ENCODE assay signal across 17 mouse cellular contexts in the genomic region with DNA sequence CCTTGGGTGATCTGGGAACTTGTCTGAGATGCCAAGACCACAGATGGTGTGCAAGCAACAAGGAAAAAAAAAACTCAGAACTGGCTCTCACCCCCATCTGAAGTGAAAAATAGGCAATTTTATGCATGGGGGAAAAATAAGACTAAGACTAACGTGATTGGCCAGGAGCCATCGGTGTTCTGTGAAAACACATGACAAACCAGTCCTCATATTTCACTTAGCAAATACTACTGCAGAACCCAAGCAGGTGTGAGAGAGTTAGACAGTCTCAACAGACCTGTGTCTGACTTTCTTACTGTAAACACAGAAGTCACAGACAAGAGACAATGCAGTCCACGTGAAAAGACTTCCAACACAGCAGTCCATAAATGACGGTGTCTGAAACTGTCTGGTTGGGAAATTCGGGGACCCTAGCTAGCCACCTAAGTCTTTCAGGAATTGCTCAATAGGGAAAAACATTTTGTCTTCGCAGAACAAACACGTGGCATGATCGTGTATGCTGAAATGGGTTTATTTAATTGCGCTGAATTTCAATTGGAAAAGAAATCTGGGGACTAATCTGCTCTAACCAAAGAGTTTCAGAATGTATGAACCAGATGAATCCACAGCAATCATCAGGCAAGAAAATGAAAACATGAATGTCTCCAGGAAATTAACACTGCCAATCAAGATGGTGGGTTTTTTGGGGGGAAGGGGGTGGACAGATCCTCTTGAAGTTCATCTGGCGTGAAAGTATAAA.
DNase-seq lines count a peak whose midpoint lies in the region; ATAC-seq and TF ChIP-seq lines count a peak whose summit lies in the region.
"Had no signal": no experiment of that assay in that cellular context is flagged by ENCODE, and none has a peak within 500 bp of the region (broad histone marks: within the 10 kb centered on the region; RNA-seq: fewer than 3 reads in every experiment).

No protein-coding gene starts in this region.

- H3K27me3 ChIP-seq in embryonic facial prominence, embryonic 14.5 days (replicated peaks; ENCODE audit: control insufficient read depth, insufficient read depth, low read length), result no peaks in the 10 kb centered on the region
- H3K27me3 ChIP-seq in embryonic facial prominence, embryonic 10.5 days (replicated peaks; ENCODE audit: low read depth, poor library complexity, severe bottlenecking), result no peaks in the 10 kb centered on the region
- no peaks in the 10 kb centered on the region for H3K27me3 ChIP-seq in CH12.LX (replicated peaks)
- H3K27me3 ChIP-seq: embryonic facial prominence, embryonic 13.5 days; heart, embryonic 13.5 days; hindbrain, embryonic 13.5 days; midbrain, embryonic 12.5 days; neural tube, embryonic 13.5 days had no signal

- peaks cover 7% of the 10 kb centered on the region; the same call in 1 of the 2 replicates for H3K79me2 ChIP-seq in CH12.LX (replicated peaks; ENCODE audit: control insufficient read depth, extremely low read depth, insufficient read depth, poor library complexity, severe bottlenecking)

- in situ Hi-C loops in CH12.LX (cut with MboI; ENCODE audit: low pct_ligation_motif_present, low pct_unique_long_range_greater_than_20kb, low sequenced_read_pairs), result no loop called here

- peak; percentile 67 for DNase-seq in embryonic facial prominence, embryonic 14.5 days (ENCODE audit: low spot score)
- no peak for DNase-seq in embryonic facial prominence, embryonic 10.5 days (ENCODE audit: low spot score)
- peak; percentile 36 for DNase-seq in layer of hippocampus, adult 9-11 months
- DNase-seq in layer of hippocampus, postnatal 10 days (ENCODE audit: low spot score in 2 of 2), result no peak
- DNase-seq in CH12.LX (ENCODE audit: extremely low read depth), result no peak
- DNase-seq in brain, embryonic 18.5 days (ENCODE audit: low read depth, low spot score), result peak; percentile 63
- DNase-seq in testis, postnatal 14 days (ENCODE audit: low spot score), result no peak
- DNase-seq: B cell, adult 2 months; heart, adult 11 months; kidney, adult 8-10 months; kidney, postnatal 14 days had no signal

- no peaks in the 10 kb centered on the region for H3K36me3 ChIP-seq in embryonic facial prominence, embryonic 14.5 days (ENCODE audit: control insufficient read depth, insufficient read depth, low read length)
- H3K36me3 ChIP-seq in embryonic facial prominence, embryonic 10.5 days (replicated peaks), result no peaks in the 10 kb centered on the region
- peaks cover 3 to 51% of the 10 kb centered on the region in 2 experiments for H3K36me3 ChIP-seq in CH12.LX (replicated peaks in 1 of 2; ENCODE audit: control insufficient read depth in 1 of 2, insufficient read depth in 1 of 2, low read length in 1 of 2)
- H3K36me3 ChIP-seq: embryonic facial prominence, embryonic 13.5 days; heart, embryonic 13.5 days; hindbrain, embryonic 13.5 days; midbrain, embryonic 12.5 days; neural tube, embryonic 13.5 days had no signal

- no peak overlapping the region for H3K4me3 ChIP-seq in embryonic facial prominence, embryonic 14.5 days (ENCODE audit: low read depth, low read length)
- no peak overlapping the region for H3K4me3 ChIP-seq in embryonic facial prominence, embryonic 10.5 days
- no peak overlapping the region for H3K4me3 ChIP-seq in CH12.LX (replicated peaks in 1 of 3; ENCODE audit: low read depth in 2 of 3, low read length in 2 of 3, poor library complexity in 1 of 3)
- H3K4me3 ChIP-seq: embryonic facial prominence, embryonic 13.5 days; heart, embryonic 13.5 days; hindbrain, embryonic 13.5 days; midbrain, embryonic 12.5 days; neural tube, embryonic 13.5 days had no signal

- no peak overlapping the region for H3K27ac ChIP-seq in embryonic facial prominence, embryonic 14.5 days (replicated peaks; ENCODE audit: low read depth, low read length)
- no peak overlapping the region for H3K27ac ChIP-seq in embryonic facial prominence, embryonic 10.5 days (replicated peaks)
- peak overlapping the region; percentile 35; the same call in 1 of the 2 replicates for H3K27ac ChIP-seq in CH12.LX (ENCODE audit: insufficient read depth, low read depth)
- H3K27ac ChIP-seq: embryonic facial prominence, embryonic 13.5 days; heart, embryonic 13.5 days; hindbrain, embryonic 13.5 days; midbrain, embryonic 12.5 days; neural tube, embryonic 13.5 days had no signal

- no peak for TF ChIP-seq CTCF in CH12.LX (conservative IDR thresholded peaks at IDR 0.05 in 1 of 2, IDR thresholded peaks at IDR 0.05 in 1 of 2; ENCODE audit: low read depth in 2 of 2, low read length in 2 of 2)

- no peak for TF ChIP-seq EP300 in CH12.LX (IDR thresholded peaks at IDR 0.05; ENCODE audit: low read length)

- dilution Hi-C loops in CH12.LX (cut with MboI; ENCODE audit: extremely low pct_ligation_motif_present, extremely low pct_unique_long_range_greater_than_20kb, low sequenced_read_pairs), result no loop called here

- no peak overlapping the region for H3K4me2 ChIP-seq in embryonic facial prominence, embryonic 14.5 days (ENCODE audit: low read depth, low read length)
- H3K4me2 ChIP-seq in CH12.LX (ENCODE audit: insufficient read depth, low read depth, poor library complexity, severe bottlenecking), result no peak overlapping the region
- H3K4me2 ChIP-seq: embryonic facial prominence, embryonic 13.5 days; heart, embryonic 13.5 days; hindbrain, embryonic 13.5 days; midbrain, embryonic 12.5 days; neural tube, embryonic 13.5 days had no signal

- TF ChIP-seq RAD21 in CH12.LX (IDR thresholded peaks at IDR 0.05; ENCODE audit: low read depth, low read length), result no peak

- no peak overlapping the region for H3K9ac ChIP-seq in embryonic facial prominence, embryonic 14.5 days (ENCODE audit: low read depth, low read length)
- no peak overlapping the region for H3K9ac ChIP-seq in CH12.LX (ENCODE audit: insufficient read depth, low read depth)
- H3K9ac ChIP-seq: embryonic facial prominence, embryonic 13.5 days; heart, embryonic 13.5 days; hindbrain, embryonic 13.5 days; midbrain, embryonic 12.5 days; neural tube, embryonic 13.5 days had no signal

- H3K4me1 ChIP-seq in embryonic facial prominence, embryonic 14.5 days (ENCODE audit: control insufficient read depth, insufficient read depth, low read length), result no peaks in the 10 kb centered on the region
- peaks cover 3% of the 10 kb centered on the region; the same call in 1 of the 2 replicates for H3K4me1 ChIP-seq in embryonic facial prominence, embryonic 10.5 days
- peaks cover 37 to 93% of the 10 kb centered on the region in 2 experiments for H3K4me1 ChIP-seq in CH12.LX (ENCODE audit: control insufficient read depth in 1 of 2, insufficient read depth in 2 of 2)
- H3K4me1 ChIP-seq: hindbrain, embryonic 13.5 days; midbrain, embryonic 12.5 days; neural tube, embryonic 13.5 days had no signal

- no peak for TF ChIP-seq POLR2A in CH12.LX (IDR thresholded peaks at IDR 0.05; ENCODE audit: low read depth, low read length)

- WGBS in embryonic facial prominence, embryonic 14.5 days, result 77% methylated on average over 10 of the region's 10 CpGs
- WGBS in embryonic facial prominence, embryonic 10.5 days, result 92% methylated on average over 10 of the region's 10 CpGs

- H3K9me3 ChIP-seq in embryonic facial prominence, embryonic 14.5 days (ENCODE audit: control insufficient read depth, low read length), result no peaks in the 10 kb centered on the region
- no peaks in the 10 kb centered on the region for H3K9me3 ChIP-seq in embryonic facial prominence, embryonic 10.5 days
- H3K9me3 ChIP-seq in CH12.LX (replicated peaks; ENCODE audit: low read length), result peaks cover 4% of the 10 kb centered on the region
- H3K9me3 ChIP-seq: embryonic facial prominence, embryonic 13.5 days; hindbrain, embryonic 13.5 days; midbrain, embryonic 12.5 days; neural tube, embryonic 13.5 days had no signal

- ATAC-seq in embryonic facial prominence, embryonic 14.5 days (ENCODE audit: low read depth), result 0 out of 2 replicates have a peak, but pooled peaks have one; percentile 55
- ATAC-seq: lung, postnatal 0 days had no signal

TF ChIP-seq in CH12.LX, 34 proteins besides CTCF, POLR2A, EP300 and RAD21 (continues in another document):
- TF ChIP-seq ZKSCAN1 (IDR thresholded peaks at IDR 0.05; ENCODE audit: borderline replicate concordance, low read depth, low read length), result no peak
- TF ChIP-seq NRF1 (IDR thresholded peaks at IDR 0.05; ENCODE audit: low read depth, low read length), result no peak
- TF ChIP-seq MAX (IDR thresholded peaks at IDR 0.05; ENCODE audit: low read length), result peak; percentile 53
- no peak for TF ChIP-seq E2F4 (IDR thresholded peaks at IDR 0.05; ENCODE audit: insufficient replicate concordance, low read depth, low read length)
- TF ChIP-seq MXI1 (IDR thresholded peaks at IDR 0.05; ENCODE audit: low read depth, low read length), result no peak
- TF ChIP-seq POLR2AphosphoS2 (IDR thresholded peaks at IDR 0.05; ENCODE audit: low read depth, low read length), result no peak
- TF ChIP-seq KAT2A (IDR thresholded peaks at IDR 0.05; ENCODE audit: insufficient replicate concordance, low read length), result no peak
- TF ChIP-seq ELF1 (IDR thresholded peaks at IDR 0.05; ENCODE audit: low read depth, low read length), result no peak
- TF ChIP-seq SMC3 (IDR thresholded peaks at IDR 0.05; ENCODE audit: low read depth, low read length), result no peak
- TF ChIP-seq MAFK (IDR thresholded peaks at IDR 0.05; ENCODE audit: insufficient replicate concordance, low read length), result no peak
- TF ChIP-seq IRF4 (IDR thresholded peaks at IDR 0.05; ENCODE audit: low read depth, low read length), result 0 out of 2 replicates have a peak, but pooled peaks have one; percentile 21
- TF ChIP-seq RCOR1 (conservative IDR thresholded peaks at IDR 0.05; ENCODE audit: low read depth, low read length), result no peak
- TF ChIP-seq ZNF384 (IDR thresholded peaks at IDR 0.05; ENCODE audit: low read depth, low read length), result peak; percentile 61
- no peak for TF ChIP-seq CHD2 (IDR thresholded peaks at IDR 0.05; ENCODE audit: low read length)
- TF ChIP-seq MAZ (IDR thresholded peaks at IDR 0.05; ENCODE audit: low read depth, low read length), result no peak
- no peak for TF ChIP-seq NELFE (IDR thresholded peaks at IDR 0.05; ENCODE audit: low read depth, low read length)
- TF ChIP-seq ETS1 (conservative IDR thresholded peaks at IDR 0.05; ENCODE audit: low read depth, low read length), result no peak
- no peak for TF ChIP-seq TCF12 (IDR thresholded peaks at IDR 0.05; ENCODE audit: low read depth, low read length)
- no peak for TF ChIP-seq SIN3A (IDR thresholded peaks at IDR 0.05; ENCODE audit: low read length)
- TF ChIP-seq HCFC1 (IDR thresholded peaks at IDR 0.05; ENCODE audit: low read depth, low read length), result no peak
- TF ChIP-seq PAX5 (IDR thresholded peaks at IDR 0.05; ENCODE audit: low read length), result no peak
- no peak for TF ChIP-seq USF1 (IDR thresholded peaks at IDR 0.05; ENCODE audit: low read depth, low read length)
- TF ChIP-seq CHD1 (IDR thresholded peaks at IDR 0.05; ENCODE audit: low read depth, low read length), result no peak
- peak; percentile 29; the same call in 1 of the 2 replicates for TF ChIP-seq MYC (IDR thresholded peaks at IDR 0.05; ENCODE audit: low read depth, low read length)
- no peak for TF ChIP-seq JUND (conservative IDR thresholded peaks at IDR 0.05; ENCODE audit: low read depth, low read length)
- TF ChIP-seq ZC3H11A (IDR thresholded peaks at IDR 0.05; ENCODE audit: low read depth, low read length), result no peak

Comparison
In these comparisons a context has a peak if more than half of its experiments do, and no peak if none do; other contexts are left out.
1. DNase-seq: peak in embryonic facial prominence, embryonic 14.5 days (single experiment), layer of hippocampus, adult 9-11 months (single experiment) and brain, embryonic 18.5 days (single experiment); none in embryonic facial prominence, embryonic 10.5 days (single experiment), layer of hippocampus, postnatal 10 days (0 of 2), CH12.LX (single experiment) and testis, postnatal 14 days (single experiment).